Mouse (Mus musculus) left cerebral cortex, adult 8-10 months (tissue): ENCODE measurements around the gene Slfnl1. TPM values are rescaled to one million over a fixed set of nuclear protein-coding genes. Genes with fewer than 3 reads are reported as not detected.

Experiments
- DNase-seq, 2 experiments: peaks; one replicate each; pipeline ENCODE4 v3.0.0; 2022; ENCODE audit warnings: low spot score in 2 of 2
- total RNA-seq, 4 experiments: library from RNA; stranded (reverse); gene quantifications; 2 replicates each; pipeline ENCODE4 v1.2.4; 2022

Slfnl1 gene
- total RNA-seq, result under 1 TPM; 0.46 to 0.56 (median 0.51) TPM

DNA sequence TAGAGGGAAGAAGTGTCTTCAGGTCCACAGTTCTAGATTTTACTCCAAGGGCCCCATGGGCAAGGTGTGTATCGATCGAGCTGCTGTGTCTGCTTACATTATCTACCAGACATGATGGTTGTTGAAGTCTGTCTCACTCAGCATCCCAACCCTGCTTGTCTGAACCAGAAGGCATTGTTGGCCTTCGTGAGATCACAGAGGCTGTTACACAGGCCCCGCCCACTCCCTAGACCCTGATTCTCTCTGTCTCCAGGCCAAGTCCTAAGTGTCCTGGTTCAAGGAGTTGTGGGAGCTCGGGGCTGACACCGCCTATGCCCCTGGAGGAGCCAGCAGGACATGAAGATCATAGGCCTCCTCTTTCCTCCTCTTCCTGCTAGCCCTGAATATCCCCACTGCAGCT is at the start of gene Slfnl1:
Gene Slfnl1, plus strand, starts transcription at position 246 of the 400 bp plus-strand sequence.
- no peak for DNase-seq

DNA sequence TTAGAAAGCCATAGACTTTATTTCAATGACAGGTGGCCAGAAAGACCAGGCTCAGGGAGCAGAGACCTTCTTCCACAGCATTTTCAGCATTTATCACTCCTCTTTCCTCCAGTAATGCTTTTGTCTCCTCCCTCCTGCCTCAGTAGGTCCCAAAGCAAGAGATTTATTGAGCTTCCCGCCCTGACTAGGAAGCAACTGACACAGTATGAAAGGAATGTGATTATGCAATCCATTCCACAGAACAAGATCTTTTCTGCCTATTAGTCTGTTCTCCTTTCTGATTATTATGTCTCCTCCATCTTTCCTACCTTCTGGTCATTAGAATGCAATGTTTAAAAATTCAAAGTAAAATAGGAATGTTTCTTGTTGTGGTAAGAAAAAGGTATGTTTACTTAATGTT is 44.3 kb upstream of the Slfnl1 start:
- no peak for DNase-seq

DNA sequence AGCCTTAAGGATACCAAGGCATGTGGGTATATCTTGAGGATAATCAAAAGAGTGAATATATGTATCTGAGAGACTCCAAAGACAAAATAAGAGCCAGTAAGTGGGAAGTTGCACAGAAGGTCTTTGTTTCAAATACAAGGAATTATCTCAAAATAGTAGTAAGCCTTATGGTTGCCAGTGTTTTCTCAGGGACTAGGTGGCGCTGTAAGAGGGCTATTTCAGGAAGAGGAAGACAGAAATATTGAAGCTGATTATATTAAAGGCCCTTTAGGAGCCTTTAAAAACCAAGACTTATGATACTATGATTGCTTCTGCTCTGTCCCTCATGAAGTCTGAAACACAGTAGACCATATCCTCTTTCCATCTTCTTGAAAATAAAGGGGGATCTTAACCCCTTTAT is 25.1 kb upstream of the Slfnl1 start:
- DNase-seq, result no peak

DNA sequence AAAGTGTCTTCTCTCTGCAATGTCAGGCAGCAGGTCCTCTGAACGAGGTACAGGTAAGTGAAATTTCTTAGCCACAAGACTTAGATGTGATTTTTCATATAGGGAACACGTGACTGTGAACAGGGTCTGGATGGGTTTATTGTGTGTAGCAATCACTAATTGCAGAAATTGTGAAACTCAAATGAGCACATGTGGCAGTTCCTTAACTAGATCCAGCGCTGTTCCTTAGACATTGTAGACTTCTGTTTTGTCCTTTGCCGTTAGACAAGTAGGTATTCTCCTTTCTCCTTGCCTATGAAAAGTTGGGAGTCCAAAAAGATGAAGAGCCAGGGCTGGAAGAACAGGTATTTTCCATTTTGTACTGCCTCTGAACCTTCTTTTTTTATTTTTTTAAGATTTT is 20.8 kb upstream of the Slfnl1 start:
- DNase-seq, result no peak

DNA sequence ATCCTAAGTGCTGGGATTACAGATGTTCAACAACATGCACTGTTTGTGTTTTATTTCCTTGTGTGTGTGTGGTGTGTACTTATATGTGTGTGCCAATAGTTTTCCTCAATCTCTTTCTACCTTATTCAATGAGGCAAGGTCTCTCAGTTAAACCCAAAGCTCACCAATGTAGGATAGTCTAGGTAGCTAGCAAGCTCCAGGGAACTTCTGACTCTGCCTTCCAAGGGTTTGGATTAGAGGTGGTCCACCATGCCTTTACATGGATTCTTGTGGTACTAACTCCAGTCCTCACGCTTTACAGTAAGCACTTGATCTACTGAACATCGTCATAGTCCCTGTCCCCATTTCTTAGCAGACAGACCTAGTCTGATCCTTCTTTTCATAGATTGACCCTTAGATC is 17.7 kb upstream of the Slfnl1 start:
- no peak for DNase-seq

DNA sequence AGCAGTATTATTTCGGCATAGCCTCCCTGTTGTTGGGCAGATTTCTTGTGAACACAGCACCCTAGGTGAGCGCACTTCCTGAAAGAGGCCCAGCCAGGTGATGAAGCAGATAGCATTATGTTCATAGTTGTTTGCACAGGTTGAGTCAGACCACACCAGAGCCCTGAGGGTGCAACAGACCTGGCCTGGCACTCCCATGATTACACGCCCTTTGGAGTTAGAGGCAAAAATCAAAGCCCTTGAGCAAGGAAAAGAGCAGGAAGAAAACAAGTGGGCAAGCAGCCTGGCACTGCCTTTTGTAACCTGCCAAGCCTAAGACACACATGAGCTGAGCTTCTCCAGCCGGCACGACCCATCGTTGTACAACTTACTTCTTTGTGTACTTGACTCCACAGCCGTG is 15.5 kb upstream of the Slfnl1 start:
- DNase-seq, result no peak

DNA sequence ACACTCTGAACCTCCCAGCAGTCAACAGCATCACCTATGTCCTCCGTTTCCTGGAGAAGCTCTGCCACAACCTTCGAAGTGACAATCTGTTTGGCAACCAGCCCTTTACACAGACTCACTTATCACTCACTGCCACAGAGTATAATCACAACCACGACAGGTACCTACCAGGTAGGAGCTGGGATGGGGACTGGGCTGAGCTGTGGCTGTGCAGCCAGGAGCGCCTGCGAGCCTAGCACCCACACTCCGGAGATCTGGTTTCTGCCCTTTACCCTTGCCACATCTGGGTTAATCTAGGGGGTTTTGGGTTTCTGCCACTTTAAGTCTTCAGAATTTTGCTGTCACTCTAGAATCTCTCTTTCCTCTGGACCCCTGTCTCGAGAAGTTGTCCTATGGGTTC is 15.1 kb upstream of the Slfnl1 start:
- DNase-seq, result no peak

DNA sequence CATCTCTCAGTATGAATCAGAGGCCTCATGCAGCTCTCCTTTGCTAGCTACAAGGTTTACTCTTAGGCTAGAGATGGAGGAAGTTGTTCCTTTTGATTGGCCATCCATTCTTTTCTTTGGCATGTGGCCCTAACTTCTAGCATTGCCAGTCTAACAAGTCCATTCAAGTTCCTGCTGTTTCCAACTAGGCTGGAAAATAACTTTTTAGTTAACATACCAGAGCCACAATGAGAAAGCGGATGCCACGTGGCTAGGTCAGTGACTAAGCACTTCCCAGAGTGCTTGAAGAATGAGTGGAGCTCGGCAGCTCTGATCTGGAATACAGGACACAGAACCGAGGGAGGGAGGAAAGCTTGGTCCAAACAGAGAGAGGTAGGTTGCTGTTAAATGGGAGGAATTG is 14.7 kb upstream of the Slfnl1 start:
- no peak for DNase-seq

DNA sequence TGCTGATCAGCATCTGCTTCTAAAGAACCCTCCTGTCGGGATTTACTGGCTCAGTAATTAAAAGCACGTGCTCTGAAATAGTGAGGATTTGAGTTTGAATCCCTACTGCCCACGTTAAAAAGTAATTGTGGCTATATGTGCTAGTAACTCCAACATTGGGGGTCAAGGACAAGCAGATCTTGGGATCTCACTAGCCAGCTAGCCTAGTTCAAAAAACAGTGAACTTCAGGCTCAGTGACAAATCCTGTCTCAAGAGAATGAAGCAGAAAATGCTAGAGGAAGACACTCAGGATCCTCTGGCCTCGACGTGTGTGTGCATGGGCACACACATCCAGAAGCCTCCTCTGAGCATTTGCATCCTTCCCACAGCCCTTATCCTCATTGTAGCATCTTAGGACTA is 10.3 kb upstream of the Slfnl1 start:
- no peak for DNase-seq

DNA sequence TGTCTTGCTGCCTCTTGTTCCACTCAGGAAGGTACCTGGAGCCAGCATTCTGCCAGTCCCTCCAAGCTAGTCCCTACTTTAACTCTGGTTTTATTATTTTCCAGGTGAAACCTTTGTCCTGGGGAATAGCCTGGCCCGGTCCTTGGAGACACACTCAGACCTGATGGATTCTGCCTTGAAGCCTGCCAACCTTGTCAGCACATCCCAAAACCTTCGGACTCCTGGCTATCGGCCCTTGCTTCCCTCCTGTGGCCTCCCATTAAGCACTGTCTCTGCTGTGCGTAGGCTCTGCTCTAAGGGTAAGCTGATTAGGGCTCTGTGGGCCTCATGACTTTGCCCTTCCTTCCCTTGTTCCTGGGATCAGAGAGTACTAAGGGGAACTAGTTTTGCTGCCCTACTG is 9.7 kb upstream of the Slfnl1 start:
- DNase-seq, result no peak

DNA sequence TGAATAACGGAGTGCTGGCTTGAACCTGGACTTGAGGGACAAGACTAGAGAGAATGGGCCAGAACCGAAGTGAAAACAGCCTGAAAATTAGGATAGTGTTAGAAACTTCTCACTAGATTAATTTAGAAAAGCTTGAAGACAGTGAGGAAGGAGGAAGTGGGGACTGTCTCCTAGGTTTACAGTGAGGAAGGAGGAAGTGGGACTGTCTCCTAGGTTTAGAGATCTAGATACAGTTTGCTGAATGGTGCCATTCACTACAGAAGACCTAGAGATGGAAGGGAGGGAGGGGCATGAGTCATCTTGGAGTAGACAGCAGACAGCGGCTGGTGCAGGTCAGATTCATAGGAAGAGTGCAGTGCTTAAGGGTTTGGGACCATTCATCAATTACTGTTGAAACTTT is 8.9 kb upstream of the Slfnl1 start:
- no peak for DNase-seq

DNA sequence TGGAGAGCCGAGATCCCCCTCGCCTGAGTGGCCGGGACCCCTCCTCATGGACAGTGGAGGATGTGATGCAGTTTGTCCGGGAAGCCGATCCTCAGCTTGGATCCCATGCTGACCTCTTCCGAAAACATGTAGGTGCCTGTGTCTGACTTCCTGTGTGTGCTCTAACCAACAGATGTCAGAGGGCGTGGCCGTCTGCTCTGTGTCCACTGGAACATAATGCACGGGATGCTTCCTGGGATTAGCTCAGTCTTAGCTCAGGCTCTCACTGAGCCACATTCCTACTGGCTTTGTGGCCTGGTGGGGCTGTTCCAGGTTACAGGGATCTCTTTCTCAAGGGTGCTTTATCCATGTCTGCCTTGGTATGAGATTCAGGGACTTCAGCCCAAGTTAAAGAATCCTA is 3.9 kb upstream of the Slfnl1 start:
- DNase-seq, result no peak

DNA sequence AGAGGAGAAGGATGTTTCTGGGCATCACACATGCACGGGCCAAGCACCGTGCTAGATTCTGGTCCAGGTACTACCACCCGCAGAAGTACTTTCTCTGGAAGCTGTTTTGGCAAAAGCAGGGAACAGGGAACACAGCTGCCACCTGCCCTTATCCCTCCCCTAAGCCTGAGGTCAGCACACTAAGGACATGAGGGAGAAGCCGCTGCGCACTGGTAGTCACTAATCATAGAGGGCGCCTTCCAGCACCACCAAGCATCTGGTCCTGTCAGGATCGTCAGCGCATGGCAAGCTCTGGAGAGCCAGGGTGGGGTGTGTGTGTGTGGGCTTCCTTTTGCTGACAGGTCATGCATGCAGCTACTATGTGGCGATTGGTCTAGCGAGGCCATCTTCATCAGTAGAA is 6.6 kb downstream of the Slfnl1 start:
- no peak for DNase-seq

DNA sequence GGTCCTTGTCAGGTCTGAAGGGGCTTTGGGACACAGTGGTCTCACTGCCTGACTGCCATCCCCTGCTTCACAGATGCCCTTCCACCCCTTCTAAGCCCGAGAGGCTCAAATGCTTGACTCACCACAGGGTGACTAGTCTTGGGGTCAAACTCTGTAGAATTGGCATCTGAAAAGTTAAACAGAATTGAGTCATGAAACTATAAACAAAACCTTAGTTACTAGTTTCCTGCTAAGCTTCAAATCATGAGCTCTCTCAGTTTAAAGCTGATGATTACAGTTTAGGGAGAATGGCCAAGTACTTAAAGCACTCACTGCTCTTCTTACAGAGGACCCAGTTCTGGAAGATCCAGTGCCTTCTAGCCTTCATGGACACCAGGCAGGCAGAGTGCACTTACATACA is 12.9 kb downstream of the Slfnl1 start:
- no peak for DNase-seq

DNA sequence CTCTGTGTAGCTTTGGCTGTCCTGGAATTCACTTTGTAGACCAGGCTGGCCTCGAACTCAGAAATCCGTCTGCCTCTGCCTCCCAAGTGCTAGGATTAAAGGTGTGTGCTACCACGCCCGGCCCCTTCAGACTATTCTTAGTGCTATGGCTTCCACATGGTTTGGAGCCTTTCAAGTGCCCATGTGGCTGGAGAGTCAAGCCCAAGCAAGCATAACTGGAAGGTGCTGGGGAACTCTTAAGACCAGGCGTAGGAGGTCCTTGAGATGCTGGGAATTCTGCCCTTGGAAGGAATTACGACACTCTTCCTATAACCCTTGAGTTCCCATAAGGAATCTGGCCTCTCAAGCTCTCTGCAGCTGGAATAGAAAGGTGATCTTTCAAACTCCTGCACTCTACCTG is 24.6 kb downstream of the Slfnl1 start:
- no peak for DNase-seq

DNA sequence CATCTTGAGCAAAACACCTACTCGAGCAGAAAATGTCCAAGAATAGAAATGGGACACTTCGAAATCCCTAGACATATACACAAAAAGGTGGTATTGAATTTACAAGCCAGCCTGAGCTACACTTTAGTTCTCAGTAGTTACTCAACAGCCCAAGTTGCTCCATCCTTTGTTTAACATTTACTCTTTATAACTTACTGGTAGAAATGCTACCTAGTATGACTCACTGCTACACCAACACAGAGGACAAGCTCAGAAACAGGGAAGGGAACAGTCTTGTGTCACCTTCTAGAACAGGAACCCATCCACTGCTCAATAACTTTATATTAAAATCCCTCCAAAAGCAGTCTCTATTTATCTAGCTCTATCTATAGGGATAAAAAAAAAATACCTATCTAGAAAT is 33.7 kb downstream of the Slfnl1 start:
- no peak for DNase-seq

DNA sequence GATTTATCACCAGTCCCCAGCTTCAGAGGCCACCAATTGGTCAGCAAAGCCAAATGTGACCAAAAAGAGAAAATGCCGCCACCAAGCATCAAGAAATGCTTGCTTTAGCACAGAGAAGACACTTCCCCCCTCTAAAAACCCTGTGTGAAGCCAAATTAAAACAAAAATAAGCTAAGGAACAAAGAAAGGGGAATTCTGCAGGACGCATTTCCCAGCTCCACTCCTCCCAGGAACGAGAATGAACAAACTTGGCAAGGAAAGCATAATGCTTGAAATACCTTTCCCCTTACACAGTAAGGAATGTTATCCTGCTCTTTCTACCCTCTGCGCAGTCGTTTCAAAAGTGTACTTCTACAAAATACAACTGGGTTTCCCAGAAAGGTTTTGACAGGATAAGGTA is 36.0 kb downstream of the Slfnl1 start:
- no peak for DNase-seq

DNA sequence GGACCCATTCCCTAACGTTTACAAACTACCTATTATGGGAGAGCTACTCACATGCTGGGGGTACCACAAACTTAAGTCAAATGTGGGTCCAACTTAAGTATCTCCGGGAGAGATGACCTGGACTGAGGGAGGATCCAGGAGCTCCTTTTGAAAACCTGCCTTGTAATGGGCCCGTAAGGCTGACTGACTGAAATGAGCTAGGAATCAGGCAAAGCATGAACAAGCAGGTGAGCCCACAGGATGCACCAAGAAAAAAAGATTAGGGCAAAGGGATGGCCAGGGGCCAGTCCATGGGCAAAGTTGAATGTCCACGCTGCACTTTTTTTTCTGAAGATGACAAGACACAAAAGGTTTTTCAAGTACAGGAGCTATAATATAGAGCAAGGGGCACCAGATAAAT is 37.0 kb downstream of the Slfnl1 start:
- DNase-seq, result no peak

DNA sequence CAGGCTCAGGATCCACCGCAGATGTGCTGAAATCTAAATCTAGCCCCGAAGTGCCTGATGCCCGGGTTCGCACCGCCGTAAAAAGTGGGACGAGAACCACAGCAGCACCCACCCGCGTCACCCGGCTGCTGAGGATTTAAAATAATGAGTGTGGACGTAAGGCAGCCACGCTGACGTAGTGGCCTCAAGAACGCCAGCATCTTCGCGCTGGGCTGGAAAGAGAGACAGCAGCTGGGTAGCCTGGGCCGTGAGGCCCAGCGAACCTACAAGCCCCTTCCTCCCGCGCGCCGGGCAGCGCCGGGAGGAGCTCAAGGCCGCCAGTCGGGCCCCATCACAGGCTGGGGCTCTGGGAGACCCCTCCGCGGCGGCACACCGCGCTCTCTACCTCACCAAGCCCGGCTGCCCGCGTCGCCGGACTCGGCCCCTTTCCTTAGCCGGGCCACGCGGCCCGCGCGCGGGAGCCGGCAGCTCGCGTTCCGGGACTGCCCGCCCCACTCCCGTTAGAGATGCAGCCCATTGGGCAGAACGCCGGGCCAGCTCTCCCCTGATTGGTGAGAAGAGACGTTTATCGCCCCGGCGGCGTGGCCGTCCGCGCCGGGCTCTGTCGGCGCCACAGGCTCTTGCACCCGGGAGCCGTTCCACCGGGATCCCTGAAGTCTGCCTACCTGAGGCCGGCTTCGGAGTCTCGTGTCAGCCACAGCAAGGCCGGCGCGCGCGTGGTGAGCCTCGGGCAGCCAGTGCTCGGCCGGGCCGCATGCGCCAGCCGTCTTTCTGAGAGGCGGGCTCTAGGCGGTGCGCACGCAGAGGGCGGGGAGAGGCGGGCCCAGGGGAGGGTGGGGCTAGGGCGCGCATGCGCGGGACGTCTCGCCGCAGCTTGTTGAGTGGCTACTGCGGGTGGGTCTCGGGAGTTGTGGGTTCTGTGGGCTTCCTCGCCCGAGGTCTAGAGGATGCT is 37.7 kb downstream of the Slfnl1 start, which contains the start of gene Ctps:
Gene Ctps, minus strand, starts transcription at position 791 of the 952 bp plus-strand sequence.
- peak; percentile 87 to 90 for DNase-seq

DNA sequence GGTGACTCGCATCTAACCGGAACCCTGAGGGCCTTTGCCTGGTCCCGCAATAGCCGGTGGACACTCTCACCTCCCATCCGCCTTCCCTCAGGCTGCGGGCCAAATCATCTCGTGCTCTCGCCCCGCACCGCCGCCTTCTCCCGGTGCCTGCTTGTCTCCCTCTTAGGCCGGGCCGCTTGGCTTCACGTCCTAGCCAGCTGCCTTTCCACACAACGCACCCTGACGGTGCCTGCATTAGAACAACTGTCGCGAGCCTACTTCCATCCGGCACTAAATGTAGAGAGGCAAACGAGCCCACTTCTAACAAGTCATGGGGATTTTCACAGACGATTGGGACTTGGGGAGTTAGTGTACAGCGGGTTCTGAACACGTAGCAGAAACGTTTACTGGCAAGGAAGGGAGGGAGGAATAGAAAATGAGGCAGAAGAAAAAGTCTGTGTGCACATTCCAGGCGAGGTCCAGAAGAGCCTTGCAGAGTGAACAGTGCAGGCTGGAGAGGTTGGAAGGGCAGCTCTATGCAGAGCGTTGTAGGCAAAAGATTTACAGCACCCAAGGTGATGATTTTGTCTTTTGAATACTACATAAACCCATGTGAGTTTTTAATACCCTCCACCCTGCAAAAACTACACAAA is 38.5 kb downstream of the Slfnl1 start:
- DNase-seq, result no peak

DNA sequence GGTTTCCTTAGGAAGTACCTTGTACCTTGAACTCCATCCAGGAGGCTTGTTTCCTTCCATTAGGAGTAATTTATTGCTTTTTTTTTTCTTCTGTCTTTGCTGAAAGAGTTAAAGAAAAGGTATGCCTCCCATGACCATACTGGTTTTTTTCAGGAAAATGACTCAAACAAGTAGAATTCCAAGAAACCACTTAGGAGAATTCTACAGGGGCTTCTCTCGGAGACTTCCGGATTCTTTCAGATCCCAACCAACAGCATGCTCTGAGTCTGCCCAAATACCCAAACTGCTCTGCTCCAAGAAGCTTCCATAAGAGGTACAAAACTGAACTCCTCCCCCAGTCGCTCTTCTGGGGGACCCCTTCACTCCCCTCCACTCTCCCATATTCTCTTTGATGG is 39.0 kb downstream of the Slfnl1 start:
- no peak for DNase-seq

DNA sequence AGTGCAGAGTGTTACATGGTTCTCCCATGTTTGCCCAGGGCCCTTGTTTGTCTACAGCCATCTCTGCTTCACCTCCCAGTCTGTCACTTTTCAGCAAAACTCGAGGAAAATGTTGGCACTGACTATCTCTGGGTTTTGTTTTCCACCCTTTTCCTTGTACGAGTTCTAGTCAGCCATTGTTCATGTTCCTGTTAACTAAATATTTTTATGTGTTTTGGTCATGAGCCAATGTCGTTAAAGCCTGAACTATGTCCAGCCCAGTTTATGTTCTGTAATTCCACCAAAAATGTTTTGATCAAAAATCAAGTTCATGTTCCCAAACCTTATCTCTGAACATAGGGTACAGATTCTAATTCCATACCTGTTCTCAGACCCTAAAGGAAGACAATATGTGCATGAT is 39.7 kb downstream of the Slfnl1 start:
- DNase-seq, result no peak

DNA sequence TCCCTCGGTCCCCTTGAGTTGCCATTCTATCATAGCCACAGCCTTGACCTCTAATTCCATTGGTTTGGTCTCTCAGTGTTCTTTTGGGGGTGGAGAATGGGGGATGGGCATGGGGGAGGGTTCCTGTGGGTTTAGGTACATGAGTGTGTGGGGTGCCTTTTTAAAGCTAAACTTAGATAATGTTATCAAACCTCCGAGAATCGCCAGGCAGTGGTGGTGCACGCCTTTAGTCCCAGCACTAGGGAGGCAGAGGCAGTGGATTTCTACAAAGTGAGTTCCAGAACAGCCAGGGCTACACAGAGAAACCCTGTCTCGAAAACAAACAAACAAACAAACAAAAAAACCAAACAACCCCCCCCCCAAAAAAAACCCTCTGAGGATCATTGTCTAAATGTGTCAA is 48.9 kb downstream of the Slfnl1 start:
- no peak for DNase-seq
